Mouse (Mus musculus): ENCODE measurements around the gene Ddx20. TPM values are rescaled to one million over a fixed set of nuclear protein-coding genes. Genes with fewer than 3 reads are reported as not detected.
A peak's percentile ranks its signal among the peaks of the same experiment; 100 is the strongest.

Gene Ddx20
- total RNA-seq (2021) = 10 to 100 TPM; 11.1 to 11.3 TPM

GRCm38 (mm10) chr3:105687324-105688060, at the start of gene Ddx20:
Ddx20 (minus strand) TSS chr3:105687574.
- intact Hi-C loops (cut with DNase I) = loop anchor here (1.0 kb wide), 2 partner anchors 39 to 213 kb away; no protein-coding TSS in a partner anchor
- DNase-seq (ENCODE audit: low spot score in 2 of 2) = peak; percentile 92 to 93

GRCm38 (mm10) chr3:105737070-105737469, 49.7 kb upstream of the Ddx20 start:
- DNase-seq (ENCODE audit: low spot score in 2 of 2) = no peak
- intact Hi-C loops (cut with DNase I) = loop anchor here (5.0 kb wide), 1 partner anchor 160 kb away; no protein-coding TSS in a partner anchor

GRCm38 (mm10) chr3:105736148-105736547, 48.8 kb upstream of the Ddx20 start:
- intact Hi-C loops (cut with DNase I) = loop anchor here (5.0 kb wide), 1 partner anchor 161 kb away; no protein-coding TSS in a partner anchor
- DNase-seq (ENCODE audit: low spot score in 2 of 2) = no peak

GRCm38 (mm10) chr3:105735285-105735684, 47.9 kb upstream of the Ddx20 start:
- intact Hi-C loops (cut with DNase I) = loop anchor here (5.0 kb wide), 1 partner anchor 162 kb away; no protein-coding TSS in a partner anchor
- DNase-seq (ENCODE audit: low spot score in 2 of 2) = no peak

- intact Hi-C loops (cut with DNase I) = no loop called here
- DNase-seq (ENCODE audit: low spot score in 2 of 2) = no peak
These were observed 46.2 kb upstream of the Ddx20 start for GRCm38 (mm10) chr3:105733538-105733937.

- intact Hi-C loops (cut with DNase I) = no loop called here
- no peak for DNase-seq (ENCODE audit: low spot score in 2 of 2)
These were observed 45.0 kb upstream of the Ddx20 start for GRCm38 (mm10) chr3:105732360-105732759.

GRCm38 (mm10) chr3:105726037-105726436, 38.7 kb upstream of the Ddx20 start:
- DNase-seq (ENCODE audit: low spot score in 2 of 2) = peak in 1 of 2 experiments; percentile 43
- intact Hi-C loops (cut with DNase I) = loop anchor here (1.0 kb wide), 1 partner anchor 39 kb away; the partner anchor contains the start of gene Ddx20

- no peak for DNase-seq (ENCODE audit: low spot score in 2 of 2)
- intact Hi-C loops (cut with DNase I) = no loop called here
These were observed 35.1 kb upstream of the Ddx20 start for GRCm38 (mm10) chr3:105722510-105722909.

- intact Hi-C loops (cut with DNase I) = no loop called here
- peak in 1 of 2 experiments; percentile 8 for DNase-seq (ENCODE audit: low spot score in 2 of 2)
These were observed 34.4 kb upstream of the Ddx20 start for GRCm38 (mm10) chr3:105721681-105722201.

- intact Hi-C loops (cut with DNase I) = no loop called here
- DNase-seq (ENCODE audit: low spot score in 2 of 2) = peak in 1 of 2 experiments; percentile 17
These were observed 33.1 kb upstream of the Ddx20 start for GRCm38 (mm10) chr3:105720514-105720913.

GRCm38 (mm10) chr3:105719979-105720378, 32.6 kb upstream of the Ddx20 start:
- peak; percentile 23 to 31 for DNase-seq (ENCODE audit: low spot score in 2 of 2)
- intact Hi-C loops (cut with DNase I) = no loop called here

- intact Hi-C loops (cut with DNase I) = no loop called here
- DNase-seq (ENCODE audit: low spot score in 2 of 2) = peak; percentile 20 to 30
These were observed 31.4 kb upstream of the Ddx20 start for GRCm38 (mm10) chr3:105718746-105719145.

- DNase-seq (ENCODE audit: low spot score in 2 of 2) = peak; percentile 27 to 44
- intact Hi-C loops (cut with DNase I) = no loop called here
These were observed 30.6 kb upstream of the Ddx20 start for GRCm38 (mm10) chr3:105717856-105718555.

GRCm38 (mm10) chr3:105716353-105717000, 29.1 kb upstream of the Ddx20 start:
- intact Hi-C loops (cut with DNase I) = no loop called here
- peak in 1 of 2 experiments; percentile 70 for DNase-seq (ENCODE audit: low spot score in 2 of 2)

- intact Hi-C loops (cut with DNase I) = no loop called here
- DNase-seq (ENCODE audit: low spot score in 2 of 2) = no peak
These were observed 27.4 kb upstream of the Ddx20 start for GRCm38 (mm10) chr3:105714820-105715167.

GRCm38 (mm10) chr3:105714091-105714819, 26.9 kb upstream of the Ddx20 start:
- DNase-seq (ENCODE audit: low spot score in 2 of 2) = no peak
- intact Hi-C loops (cut with DNase I) = no loop called here

- intact Hi-C loops (cut with DNase I) = no loop called here
- no peak for DNase-seq (ENCODE audit: low spot score in 2 of 2)
These were observed 25.5 kb upstream of the Ddx20 start for GRCm38 (mm10) chr3:105712827-105713226.

GRCm38 (mm10) chr3:105711741-105712140, 24.4 kb upstream of the Ddx20 start:
- no peak for DNase-seq (ENCODE audit: low spot score in 2 of 2)

GRCm38 (mm10) chr3:105710246-105710645, 22.9 kb upstream of the Ddx20 start:
- DNase-seq (ENCODE audit: low spot score in 2 of 2) = peak in 1 of 2 experiments; percentile 45
- intact Hi-C loops (cut with DNase I) = no loop called here

More at GRCm38 (mm10) chr3:105711741-105712140, 24.4 kb upstream of the Ddx20 start:
- intact Hi-C loops (cut with DNase I) = no loop called here
